Mouse (Mus musculus) thymus, postnatal 4 days (tissue): ENCODE data around the gene Thbd.

Source experiments
- DNase-seq: peaks from one replicate; pipeline ENCODE4 v3.0.0; 2021

The Thbd gene

DNA sequence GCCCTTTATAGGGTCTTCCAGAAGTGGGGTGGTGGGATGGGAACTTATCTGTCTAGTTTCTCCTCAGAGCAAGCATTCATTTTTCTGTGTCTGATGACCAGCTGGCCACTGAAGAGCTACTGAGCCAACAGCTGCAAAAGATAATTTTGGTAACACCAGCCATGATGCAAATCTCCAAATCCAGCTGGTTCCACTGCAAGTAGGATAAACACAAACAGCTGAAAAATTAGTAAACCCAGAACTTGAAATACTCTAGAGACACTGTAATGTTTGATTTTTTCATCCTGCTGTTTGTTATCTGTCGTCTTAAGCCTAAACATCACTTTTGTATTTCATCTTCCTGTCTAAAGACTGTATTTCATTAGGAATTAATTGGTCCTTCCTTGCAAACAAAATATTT lies 13.7 kb upstream of the Thbd start:
- DNase-seq, result no peak

- no peak for DNase-seq
These were observed 13.1 kb upstream of the Thbd start for GRCm38 (mm10) chr2:148421112-148421511.

DNA sequence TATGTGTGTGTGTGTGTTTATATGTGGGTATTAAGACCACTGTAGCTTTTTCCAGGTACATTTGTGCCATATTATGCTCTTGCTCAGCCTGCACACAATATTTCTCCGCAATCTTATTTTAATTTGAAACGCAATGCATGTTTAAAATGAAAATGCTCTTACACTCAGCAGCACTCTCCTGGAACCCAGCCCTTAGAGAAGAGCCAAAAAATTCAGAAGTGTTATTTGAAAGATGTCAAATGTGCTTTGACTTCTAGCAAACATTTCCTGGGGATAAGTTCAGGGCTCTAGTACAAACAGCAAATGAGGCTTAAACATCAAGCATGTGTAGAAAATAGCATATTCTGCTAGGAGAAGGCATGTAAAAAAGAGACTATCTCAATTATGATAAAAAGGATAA lies 11.8 kb upstream of the Thbd start:
- no peak for DNase-seq

DNA sequence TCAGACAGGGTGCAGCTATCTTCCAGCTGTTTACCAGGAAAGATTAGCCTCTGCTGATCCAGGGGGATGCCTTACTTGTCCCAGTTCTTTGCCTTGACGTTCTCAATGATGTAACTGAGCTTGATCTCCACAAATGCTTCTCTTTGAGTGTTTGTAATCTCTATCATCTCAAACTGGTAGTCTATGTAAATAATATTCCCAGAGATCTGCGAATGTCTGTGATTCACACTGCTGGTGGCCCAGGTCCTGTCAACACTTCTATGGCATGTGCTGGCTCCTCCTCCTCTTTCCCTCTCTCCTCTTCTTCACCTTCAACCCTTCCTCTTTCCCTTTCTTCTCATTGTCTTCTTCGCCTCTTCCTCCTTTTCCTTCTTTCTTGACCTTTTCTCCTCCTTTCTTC lies 11.2 kb upstream of the Thbd start:
- no peak for DNase-seq

DNA sequence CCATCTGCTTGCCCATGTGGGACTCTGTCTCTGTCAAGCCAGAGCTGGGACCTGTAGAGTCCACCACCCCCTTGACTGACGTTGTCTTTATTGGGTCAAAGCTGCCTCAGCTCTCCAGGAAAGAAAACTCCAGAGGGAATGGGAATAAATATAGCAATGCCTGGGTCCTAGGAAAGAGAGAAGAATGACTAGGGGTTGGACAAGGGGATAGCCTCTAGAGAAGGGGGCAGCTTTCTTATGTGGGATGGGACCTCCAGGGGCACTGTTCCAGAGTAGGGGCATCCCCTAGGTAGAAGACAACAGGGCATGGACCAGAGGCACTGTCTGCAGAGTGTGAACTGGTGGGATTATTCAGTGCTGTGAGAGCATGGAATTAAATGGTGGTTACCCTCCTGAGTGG lies 1.8 kb upstream of the Thbd start:
- DNase-seq, result no peak

DNA sequence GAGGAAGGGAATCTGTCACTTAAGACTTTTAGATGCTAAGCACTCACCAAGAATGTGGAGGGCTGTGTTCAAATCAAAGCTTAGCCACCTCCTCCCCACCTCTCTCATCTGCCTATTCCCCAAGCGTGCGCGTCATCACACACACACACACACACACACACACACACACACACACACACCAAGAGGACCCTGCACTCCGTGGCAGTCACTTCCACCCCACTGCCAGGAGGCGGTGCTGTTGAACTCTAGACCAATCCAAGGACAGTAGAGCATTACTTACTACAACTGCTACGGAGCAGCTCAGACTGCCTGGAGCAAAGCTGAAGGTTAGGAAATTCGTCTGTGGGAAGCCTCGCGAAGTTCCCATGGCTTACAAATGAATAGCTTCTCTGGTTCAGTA lies 1.2 kb upstream of the Thbd start:
- DNase-seq, result peak; percentile 87

DNA sequence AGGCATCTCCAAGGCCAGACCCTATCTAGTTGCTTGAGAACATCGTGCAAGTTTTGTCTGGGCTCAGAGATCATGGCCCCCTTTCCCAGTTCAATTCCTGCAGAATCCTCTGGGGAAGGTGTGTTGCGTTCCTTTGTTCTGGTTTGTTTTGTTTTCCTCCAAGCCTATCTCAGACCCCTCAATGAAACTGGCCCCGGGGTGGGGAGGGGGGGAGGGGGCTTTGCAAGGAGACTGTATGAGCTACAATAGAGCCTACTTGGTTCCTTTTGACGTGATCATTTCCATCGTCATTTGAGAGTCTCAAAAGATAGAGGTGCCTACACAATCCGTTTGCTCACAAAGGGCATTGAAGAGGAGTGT lies 753 bp upstream of the Thbd start:
- no peak for DNase-seq

- peak; percentile 59 for DNase-seq
These were observed 768 bp downstream of the Thbd start for GRCm38 (mm10) chr2:148406971-148407869.

DNA sequence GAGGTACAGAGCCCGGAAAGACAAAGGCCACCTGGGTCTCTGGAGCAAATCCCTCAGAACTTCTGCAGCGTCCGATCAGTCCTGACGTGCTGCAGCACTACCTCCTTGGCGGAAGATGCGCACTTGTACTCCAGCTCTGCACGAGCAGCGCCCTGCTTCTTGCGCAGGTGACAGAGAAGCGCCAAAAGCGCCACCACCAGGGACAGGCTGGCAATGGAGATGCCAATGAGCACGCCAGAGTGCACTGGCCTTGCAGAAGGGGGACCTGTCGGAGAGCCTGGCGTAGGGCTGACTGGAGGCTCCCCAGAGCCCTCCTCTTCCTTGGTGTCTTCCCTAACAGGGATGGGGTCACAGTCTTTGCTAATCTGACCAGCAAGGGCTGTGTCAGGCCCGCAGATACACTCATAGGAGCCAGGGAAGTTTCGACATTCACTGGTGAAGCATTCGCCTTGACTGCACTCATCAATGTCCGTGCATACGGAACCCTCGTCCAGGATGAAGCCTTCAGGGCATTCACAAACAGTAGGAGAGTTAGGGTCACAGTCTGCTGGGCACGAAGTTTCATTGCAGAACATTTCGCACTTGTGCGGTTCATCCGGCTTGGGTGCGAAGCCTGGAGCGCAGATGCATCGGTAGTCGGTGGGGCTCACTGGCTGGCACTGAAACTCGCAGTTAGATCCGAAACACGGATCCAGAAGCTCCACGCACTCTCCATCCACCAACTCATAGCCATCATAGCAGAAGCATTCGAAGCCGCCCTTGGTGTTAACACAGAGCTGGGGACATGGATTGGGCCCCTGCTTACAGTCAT lies 1.6 kb downstream of the Thbd start:
- DNase-seq, result peak; percentile 80

DNA sequence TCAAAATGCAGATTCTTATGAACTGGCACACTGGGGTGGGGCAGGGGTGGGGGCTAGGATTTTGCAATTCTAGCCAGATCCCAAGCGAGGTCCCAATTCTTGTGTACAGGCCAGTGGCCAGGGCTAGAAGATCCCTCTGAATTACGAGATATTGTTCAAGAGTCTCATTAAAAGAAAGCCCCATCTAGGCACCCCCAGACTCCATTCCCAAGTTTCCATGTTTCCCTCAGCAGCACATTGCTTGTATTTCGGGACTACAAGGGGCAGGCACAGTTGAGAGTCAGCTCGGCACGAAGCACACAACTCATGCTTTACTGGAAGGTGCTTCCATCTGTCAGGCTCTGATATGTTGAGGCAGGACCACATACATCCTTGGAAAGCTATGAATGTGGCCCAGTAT lies 3.1 kb downstream of the Thbd start:
- no peak for DNase-seq

DNA sequence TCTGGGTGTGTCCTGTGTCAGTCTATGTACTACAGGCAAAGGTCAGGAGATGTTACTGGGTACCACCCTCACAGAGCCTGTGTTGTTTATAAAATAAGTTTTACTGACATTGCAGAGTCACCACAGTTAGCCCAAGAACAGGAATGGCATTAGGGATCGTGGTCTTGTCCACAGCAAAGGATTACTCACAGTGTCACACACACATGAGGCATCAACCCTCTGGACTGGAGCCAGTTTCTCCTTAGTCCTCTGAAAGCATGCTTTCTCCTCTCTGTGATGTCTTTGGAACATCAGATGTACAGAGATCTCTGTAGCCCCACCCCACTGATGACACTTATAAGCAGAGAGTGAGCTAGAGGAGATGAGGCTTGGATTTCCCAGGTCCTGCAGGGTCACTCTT lies 5.8 kb downstream of the Thbd start:
- no peak for DNase-seq

DNA sequence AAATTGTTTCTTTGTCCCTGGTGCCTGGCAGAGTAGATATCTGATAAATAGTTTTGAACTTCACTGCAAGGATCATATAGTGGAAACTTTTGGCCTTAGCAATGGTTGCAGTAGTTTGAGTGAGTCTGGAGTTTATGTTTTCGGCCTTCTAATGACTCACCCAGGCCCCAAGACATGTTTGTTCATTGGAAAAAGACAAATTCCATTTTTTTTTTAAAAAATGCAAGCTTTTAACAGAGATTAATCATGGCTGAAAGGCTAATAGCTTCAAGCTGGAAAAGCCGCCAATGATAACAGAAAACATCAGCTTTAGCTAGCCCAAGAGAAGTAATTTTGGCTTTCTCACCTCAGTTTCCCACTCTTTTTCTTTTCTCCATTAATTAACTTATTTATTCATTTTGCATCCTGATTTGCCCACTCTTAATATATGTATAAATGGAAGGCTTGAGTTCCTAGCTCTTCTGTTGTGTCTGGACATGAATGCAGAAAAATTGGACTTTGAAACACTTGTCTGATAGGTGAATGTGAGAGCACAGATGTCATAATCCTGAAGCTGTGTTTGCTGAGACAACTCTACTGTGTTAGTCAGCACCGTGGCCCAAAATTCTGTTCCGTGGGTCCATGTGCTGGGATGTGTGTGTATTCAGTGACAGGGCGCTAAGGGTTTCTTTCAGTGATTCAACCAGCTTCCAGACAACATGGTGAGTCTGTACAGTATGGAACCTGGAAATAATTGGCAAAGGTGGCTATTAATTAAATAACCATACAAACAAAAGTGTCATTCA lies 8.9 kb downstream of the Thbd start:
- no peak for DNase-seq

GRCm38 (mm10) chr2:148397784-148398100 lies 10.2 kb downstream of the Thbd start:
- no peak for DNase-seq

DNA sequence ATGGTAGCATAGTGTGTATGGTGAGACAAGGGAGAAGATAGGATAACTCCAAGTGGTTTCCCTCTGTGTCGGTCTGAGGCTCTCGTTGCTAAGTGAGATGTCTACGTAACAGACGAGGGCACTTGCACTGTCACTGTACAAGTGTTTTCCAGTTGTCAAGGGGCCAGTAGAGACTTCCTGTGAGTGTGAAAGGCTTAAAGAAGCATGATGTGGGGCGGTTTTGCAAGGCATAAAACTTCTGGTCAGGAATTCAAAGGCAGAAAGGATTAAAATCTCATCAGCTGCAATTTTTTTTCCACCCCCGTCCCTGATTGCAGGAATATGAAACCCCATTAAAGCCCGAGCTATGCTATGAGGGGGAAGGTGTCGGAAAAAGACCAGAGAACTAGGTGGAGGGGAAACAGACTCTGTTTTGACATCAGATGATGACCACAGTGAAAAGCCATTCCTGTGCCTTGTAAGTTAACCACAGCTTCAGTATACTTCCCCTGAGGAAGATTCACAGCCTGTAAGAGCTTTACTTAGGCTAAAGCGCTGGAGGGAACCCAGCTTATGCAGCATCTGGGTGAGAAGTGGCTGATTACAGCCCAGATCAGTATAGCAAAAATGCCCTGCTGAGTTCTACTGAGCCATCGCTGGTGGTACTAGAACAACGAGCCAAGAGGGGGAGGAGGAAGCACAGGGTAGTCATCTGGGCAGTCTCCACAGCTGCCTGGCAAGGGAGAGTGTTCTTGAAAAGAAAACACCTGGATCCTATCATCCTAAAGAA lies 10.8 kb downstream of the Thbd start:
- no peak for DNase-seq

GRCm38 (mm10) chr2:148396209-148396608 lies 11.8 kb downstream of the Thbd start:
- no peak for DNase-seq

DNA sequence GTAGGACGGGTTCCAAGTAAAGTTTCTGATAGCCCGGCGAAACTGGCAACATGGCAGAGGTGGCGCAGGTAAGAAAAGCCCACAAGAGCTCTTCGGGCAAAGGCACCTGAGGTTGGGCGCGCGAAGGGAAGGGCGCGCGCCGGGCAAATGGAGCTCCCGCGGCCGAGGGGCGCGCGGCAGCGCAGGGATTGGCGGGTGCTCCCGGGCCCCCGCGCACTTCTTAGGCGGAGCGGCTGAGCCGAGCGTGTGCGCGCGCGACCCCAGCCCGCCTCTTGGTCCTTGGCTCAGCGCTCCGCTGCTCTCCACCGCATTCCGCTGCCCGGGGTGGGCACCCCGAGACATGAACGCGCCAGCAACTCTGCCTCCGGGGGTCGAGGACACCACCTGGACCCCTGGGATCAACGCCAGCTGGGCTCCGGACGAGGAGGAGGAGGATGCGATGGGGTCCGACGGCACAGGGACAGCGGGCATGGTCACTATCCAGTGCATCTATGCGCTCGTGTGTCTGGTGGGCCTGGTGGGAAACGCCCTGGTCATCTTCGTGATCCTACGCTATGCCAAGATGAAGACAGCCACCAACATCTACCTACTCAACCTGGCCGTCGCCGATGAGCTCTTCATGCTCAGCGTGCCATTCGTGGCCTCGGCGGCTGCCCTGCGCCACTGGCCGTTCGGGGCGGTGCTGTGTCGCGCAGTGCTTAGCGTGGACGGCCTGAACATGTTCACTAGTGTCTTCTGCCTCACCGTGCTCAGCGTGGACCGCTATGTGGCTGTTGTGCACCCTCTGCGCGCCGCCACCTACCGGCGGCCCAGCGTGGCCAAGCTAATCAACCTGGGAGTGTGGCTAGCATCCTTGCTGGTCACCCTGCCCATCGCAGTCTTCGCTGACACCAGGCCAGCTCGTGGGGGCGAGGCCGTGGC lies 12.6 kb downstream of the Thbd start, which contains the start of gene Sstr4:
Gene Sstr4 (plus strand): TSS at position 214 of the 921 bp plus-strand sequence.
- peak; percentile 57 for DNase-seq

DNA sequence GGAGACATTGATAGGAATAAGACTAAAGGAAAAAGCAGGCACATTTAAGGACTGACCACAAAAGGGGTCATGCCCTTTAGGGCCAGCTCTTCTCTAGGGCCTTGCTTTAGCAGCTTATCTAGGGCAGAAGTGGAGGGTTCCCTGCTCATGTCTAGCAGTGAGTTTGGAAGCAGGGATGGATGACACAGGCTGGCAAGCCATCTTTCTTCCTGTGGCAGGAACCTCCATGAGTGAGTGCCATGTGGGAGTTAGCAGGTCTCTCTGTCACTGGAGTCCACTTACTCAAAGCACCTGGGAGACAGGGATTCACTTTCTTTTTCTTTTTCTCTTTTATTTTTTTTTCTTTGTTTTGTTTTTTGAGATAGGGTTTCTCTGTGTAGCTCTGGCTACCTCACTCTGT lies 14.1 kb downstream of the Thbd start:
- DNase-seq, result no peak

DNA sequence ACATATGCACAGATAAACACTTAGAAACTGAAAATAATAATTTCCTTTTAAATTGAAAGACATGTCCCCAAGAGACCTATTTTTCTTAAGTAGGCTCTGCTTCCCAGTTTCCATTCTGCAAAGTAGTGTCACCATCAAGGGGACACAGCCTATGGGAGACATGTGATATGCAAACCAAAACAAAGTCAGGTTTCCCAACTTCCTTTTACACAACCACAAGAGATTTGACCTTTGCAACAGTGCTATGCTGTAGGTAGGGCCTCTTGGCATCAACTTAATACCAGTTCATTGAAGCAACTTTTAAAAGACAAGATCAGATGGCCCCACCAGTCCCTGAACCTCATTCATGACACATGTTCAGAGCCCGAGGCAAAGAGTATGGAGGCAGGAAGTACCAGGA lies 14.8 kb downstream of the Thbd start:
- DNase-seq, result no peak

DNA sequence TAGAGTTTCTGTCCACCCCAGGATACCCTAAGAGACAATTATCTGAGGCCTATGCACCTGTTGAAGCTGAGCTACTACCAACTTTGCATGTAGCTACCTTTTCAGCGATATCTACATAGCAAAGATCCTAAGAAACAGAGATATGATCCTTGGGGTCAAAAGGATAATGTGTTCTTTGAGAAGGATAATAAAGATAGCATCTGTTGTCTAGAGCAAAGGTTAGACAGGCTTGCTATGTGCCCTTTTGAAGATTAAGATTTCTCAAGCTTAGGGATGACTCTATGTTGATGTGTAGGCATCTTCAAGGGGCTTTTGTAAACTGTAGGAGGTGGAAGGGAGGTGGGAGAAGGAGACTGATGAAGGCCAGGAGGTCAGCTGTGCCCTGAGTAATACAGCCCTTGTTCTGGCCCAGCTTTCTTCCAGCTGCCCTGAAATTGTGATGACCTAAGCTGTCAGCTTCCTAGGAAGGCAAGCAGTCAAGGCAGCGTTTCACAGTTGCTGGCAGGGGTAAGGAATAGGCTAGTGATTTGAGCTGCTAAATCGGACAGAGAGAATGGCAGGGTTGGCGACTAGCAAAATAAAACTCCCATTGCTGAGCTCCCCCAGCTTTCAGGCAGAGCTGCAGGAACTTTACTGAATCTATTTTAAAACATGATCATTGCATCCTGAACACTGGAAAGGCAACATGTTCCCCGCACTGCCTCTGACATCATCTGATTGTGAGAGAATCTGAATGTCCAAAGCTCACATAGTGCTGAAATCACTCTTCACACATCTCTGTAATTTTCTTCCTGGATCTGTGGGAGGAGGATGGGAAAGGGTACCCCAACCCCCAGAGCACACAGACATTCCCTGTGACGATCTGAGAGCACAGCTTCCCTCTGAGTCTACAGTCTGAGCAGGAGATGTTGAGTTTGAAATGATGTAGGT lies 20.1 kb downstream of the Thbd start:
- DNase-seq, result no peak

DNA sequence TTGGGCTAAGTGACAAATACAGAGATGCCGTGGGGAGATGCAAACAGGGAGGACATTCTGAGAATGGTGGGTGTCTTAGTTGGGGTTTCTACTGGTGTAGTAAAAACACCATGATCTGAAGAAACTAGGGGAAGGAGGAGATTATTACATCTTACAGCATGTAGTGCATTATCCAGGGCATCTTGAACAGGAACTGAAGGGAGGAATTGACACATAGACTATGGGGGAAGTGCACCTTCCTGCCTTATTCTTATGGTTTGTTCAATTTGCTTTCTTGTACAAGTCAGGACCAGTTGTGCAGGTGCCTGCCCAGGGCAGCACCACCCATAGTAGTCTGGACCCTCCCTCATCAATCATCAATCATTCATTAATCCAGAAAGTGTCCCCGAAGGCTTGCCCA lies 21.1 kb downstream of the Thbd start:
- DNase-seq, result no peak
